Mouse (Mus musculus): ENCODE measurements at regions not wholly inside any gene's neighbourhood (a gene's known extent, or its start where the extent isn't known, plus 50 kb on each side); places are given as distances from the start of the nearest gene placed in this dataset.

DNA sequence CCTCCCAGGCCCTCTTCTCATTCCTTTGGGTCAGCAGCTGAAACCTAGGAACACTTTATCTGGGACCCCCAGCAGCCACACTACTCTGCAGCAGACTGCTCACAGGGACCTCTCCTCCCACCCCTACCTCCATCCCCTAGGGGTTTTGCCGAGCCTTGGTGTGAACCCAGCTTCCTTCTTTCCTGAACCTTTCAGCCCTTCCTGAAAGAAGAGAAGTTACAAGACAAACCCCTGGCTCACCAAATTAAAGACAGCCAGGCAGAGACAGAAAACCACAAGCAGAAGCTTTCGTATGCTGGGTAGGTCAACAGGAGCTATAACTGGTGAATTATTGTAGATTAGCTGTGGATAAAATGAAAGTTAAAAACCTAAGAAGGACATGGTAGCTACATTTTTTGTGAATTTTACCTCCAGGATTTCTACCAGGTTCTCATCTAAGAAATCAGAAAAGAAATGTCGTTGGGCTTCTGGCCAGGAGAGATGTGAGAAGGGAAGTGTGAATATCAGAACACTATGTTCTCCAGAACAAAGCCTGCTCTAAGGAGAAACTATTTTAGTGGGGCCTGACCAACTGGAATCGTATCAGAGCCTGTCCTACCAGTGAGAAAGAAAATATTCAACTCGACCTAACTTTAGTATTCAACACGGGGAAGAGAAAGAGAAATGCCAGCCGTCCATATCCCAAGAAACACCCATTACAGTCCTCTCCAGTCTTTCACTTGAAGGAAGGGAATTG is 147.4 kb downstream of the Snx18 start:
- TF ChIP-seq CTCF (IDR thresholded peaks at IDR 0.05; ENCODE audit: low read depth), result no peak
- TF ChIP-seq EP300 (IDR thresholded peaks at IDR 0.05; ENCODE audit: low read depth), result no peak

Measured in liver, embryonic 14.5 days (tissue).